Mouse (Mus musculus): ENCODE results near the gene Crispld2.

Gene Crispld2

GRCm38 (mm10) chr8:119992249-119992648 is at the start of gene Crispld2:
Gene Crispld2 (plus strand): TSS chr8:119992438.
- DNase-seq, result peak; percentile 56

- DNase-seq, result no peak
Measured at GRCm38 (mm10) chr8:119943616-119944015, 48.6 kb upstream of the Crispld2 start.

GRCm38 (mm10) chr8:119944096-119944811 is 48.0 kb upstream of the Crispld2 start:
- peak; percentile 71 for DNase-seq

- DNase-seq, result no peak
Measured at GRCm38 (mm10) chr8:119946326-119946865, 45.8 kb upstream of the Crispld2 start.

DNA sequence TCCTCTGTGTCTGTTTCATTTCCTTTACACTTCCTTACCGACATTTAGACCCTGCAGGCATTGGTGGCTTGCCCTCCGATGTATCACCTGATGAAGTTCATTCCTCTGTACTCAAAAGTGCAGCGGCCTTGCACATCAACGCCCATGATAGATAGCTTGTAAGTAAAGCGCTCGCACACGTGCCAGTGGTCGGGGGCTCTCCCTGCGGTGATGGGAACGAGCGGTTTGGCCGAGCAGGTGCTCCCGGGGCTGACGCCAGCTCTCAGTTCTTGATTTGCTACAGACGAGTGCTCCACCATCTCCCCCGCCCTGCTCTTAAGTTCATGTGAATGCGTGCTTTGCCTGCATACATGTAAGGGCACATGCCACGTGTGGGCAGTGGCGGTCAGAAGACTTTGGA is 44.6 kb upstream of the Crispld2 start:
- no peak for DNase-seq

DNA sequence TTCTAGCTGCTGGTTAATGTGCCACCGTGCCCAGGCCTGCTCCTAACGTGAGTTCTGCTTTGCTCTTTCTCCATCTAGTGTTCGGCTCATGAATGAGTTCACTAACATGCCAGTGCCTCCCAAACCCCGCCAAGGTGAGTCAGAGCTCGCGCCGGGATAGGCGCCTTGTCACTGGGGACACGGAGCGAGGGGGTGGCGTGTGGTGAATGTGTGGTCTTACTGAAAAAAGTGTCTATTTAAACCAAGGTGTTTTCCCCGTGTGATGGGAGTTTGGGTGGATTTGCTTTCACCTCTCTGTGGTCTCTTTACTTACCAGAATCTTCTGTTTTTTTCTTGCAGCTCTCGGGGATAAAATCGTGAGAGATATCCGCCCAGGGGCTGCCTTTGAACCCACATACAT is 43.9 kb upstream of the Crispld2 start:
- DNase-seq, result peak; percentile 44

DNA sequence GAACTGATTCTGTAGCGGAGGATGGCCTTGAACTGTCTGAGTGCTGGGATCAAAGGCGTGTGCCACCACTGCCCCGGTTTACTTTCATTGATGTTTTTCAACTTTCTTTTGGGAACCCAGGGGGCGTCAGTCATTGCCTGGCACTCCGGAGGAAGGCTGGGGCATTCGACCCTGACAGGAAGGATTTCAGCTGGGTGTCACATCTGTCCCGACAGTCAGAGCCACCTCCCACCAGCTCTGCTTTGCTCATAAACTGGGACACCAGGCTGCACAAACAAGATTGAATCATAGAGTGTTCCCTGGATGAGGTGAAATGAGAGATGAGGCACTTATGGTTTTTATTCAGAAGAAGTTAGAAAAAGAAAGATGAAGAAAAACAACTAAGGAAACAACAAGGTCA is 40.0 kb upstream of the Crispld2 start:
- DNase-seq, result no peak

DNA sequence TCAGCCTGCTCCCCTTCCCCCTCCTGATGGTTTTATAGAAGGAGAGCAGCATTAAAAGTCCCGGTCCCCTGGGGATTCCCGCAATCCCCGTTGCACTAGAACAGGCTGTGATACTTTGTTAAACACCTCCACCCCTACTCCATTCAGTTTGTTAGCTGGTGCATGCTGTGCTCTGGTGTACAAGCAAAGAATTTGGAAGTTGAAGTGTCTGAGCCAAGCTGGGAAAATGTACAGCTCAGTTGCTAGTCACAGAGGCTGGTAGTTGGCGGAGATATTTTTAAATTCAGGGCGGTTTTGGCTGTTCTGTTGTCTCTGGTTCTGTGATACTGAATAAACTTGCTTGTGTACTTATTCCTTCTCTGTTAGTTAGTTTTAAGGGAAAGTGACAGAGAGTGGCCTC is 39.5 kb upstream of the Crispld2 start:
- DNase-seq, result peak; percentile 43

- DNase-seq, result peak; percentile 50
Measured at GRCm38 (mm10) chr8:119955333-119955732, 36.9 kb upstream of the Crispld2 start.

DNA sequence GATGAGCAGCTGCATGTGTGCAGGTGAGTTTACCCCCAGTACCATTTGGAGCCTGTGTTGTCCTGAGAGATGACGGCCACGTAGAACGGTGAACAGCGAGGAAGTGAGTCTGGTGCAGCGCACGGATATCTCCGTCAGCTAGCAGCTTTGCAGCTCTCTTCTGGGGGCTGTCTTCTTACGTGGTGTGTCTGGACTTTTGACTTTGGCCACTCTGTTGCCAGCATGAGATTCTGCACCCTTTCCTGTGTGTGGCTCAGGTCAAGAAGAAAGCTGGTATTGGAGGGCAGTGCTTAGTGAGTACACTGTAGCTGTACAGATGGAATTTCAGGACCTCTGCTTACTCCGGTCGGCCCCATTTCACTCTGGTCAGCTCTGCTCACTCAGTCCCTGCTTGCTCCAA is 34.2 kb upstream of the Crispld2 start:
- DNase-seq, result no peak

- DNase-seq, result peak; percentile 51
Measured at GRCm38 (mm10) chr8:119960531-119961104, 31.6 kb upstream of the Crispld2 start.

- DNase-seq, result no peak
Measured at GRCm38 (mm10) chr8:119964859-119965258, 27.4 kb upstream of the Crispld2 start.

GRCm38 (mm10) chr8:119967435-119967834 is 24.8 kb upstream of the Crispld2 start:
- DNase-seq, result no peak

GRCm38 (mm10) chr8:119970169-119970568 is 22.1 kb upstream of the Crispld2 start:
- peak; percentile 32 for DNase-seq

- DNase-seq, result no peak
Measured at GRCm38 (mm10) chr8:119972558-119972957, 19.7 kb upstream of the Crispld2 start.

- no peak for DNase-seq
Measured at GRCm38 (mm10) chr8:119978770-119979381, 13.4 kb upstream of the Crispld2 start.

DNA sequence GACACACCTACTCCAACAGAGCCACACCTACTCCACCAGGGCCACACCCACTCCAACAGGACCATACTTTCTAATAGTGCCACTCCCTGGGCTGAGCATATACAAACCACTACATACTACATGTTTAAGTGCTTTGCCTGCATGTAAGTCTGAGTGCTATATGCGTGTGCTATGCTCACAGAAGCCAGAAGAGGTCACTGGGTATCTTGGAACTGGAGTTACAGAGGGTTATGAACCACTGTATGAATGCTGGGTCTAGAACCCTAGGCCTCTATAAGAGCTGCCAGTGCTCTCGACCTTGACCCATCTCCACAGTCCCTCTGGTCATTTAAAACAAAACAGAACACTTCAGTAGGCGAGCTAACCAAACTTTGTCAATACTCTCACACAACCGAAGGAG is 11.0 kb upstream of the Crispld2 start:
- DNase-seq, result no peak

DNA sequence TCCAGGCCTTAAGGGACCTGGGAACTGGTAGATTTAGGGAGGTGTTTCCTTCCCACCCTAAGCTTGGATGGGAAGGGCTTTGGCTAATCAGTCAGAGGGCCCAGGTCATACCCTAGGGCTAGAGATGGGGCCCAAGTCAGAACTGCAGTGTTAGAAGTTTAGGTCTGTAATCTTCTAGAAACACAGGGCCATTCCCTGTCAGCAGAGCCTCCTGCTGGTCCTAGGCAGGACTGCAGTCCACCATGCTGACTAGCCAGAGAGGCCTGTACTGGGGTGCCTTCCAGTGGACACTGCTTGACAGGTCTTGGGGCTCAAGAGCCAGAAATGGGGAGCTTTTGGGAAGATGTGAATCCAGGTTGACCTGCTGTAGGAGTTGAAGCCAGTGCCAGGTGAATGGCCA is 8.2 kb upstream of the Crispld2 start:
- no peak for DNase-seq

GRCm38 (mm10) chr8:119986174-119986573 is 6.1 kb upstream of the Crispld2 start:
- DNase-seq, result no peak

DNA sequence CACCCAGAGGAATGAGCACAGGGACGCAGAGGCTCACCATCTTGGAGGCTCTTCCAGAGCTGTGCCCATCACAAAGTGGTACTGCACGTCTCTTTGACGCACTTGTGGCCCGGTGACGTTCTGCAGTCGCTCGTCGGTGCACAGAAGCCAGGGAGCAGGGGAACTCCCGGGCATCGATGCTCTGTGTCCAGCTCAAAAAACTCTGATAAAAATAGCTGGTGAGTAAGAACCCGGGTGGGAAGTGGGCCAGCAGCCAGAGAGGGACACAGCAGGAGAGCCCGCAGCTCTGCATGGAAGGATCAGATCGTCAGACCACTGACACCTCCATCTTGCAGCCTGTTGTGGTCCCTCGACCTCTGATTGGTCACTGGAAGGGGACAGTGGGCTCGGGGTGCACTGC is 4.2 kb upstream of the Crispld2 start:
- no peak for DNase-seq

DNA sequence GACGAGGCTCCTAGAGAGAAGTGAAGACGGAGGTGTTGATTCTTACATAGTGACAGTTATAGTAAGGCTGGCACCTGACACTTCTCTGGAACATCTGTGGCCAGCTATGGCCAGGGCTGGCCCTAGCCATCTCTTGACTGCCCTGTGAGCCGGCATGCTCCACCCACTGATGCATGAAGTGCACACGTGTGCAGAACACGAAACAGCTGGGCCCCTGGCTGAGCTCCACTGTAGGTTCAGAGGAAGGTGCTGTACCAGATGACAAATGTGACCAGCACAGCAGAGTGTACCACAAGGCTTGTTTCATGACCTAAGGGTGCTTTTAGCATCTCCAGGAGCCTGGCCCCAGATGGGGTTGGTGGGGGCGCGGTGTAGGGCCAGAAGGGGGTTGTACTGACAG is 1.9 kb downstream of the Crispld2 start:
- no peak for DNase-seq

DNA sequence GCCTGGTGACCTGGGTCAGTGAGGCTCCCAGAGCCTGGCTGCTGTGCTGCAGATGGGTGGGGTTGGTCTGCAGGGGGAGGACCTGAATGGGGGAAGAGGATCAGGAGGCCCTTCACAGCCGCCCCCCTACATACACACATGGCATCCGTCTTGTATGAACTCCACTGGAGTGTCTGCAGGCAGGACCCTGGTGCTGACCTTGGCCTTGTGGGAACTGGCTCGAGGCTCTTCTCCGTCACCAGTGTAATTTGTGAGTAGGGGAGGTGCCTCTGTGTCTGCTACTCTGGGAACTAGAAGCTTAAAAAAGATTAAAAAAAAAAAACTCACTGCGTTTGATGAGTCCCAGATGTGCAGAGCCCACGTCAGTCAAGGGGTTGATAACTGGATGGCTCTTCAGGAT is 2.3 kb downstream of the Crispld2 start:
- no peak for DNase-seq

GRCm38 (mm10) chr8:119997266-119997665 is 5.0 kb downstream of the Crispld2 start:
- DNase-seq, result no peak

GRCm38 (mm10) chr8:120000461-120000860 is 8.2 kb downstream of the Crispld2 start:
- no peak for DNase-seq

Measured in right cerebral cortex, postnatal 25 days (tissue).